ENCODE assay signal across 14 mouse cellular contexts in the genomic region with DNA sequence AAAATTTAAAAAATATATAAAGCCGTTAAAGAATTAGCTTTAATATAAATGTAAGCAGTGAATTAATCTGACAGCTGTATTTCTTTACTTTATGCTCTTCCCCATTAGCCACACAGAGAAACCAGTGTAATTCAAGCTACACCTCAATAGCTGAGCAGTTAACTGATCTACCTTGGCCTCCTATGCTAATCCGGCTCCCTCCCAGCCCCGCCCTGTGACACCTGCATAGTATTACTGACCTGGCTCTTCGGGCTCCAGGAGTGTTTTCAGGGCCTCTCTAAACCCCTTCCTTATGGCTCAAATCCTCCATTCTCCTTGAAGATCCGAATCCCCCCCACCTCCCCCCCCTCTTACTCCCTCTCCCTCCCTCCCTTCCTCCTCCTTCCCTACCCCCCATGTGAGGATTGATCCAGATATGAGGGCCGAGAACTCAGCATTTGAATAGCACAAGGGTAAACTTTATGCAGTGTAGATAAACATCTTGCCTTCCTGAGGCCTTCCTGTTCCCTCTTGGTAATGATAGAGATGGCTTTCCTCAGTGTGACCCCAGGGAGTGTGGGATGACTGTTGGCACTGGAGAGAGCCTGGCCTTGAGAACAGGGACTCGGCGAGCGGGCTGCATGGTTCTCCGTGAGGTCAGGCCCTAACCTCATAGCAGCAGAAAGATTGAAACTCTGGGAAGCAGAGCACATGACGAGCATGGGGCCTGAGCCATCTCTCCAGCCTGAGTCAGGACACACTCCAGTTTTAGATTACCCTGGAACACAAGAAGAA. TPM values are rescaled to one million over a fixed set of nuclear protein-coding genes. Genes with fewer than 3 reads are reported as not detected.
"Had no signal": no experiment of that assay in that cellular context is flagged by ENCODE, and none has a peak within 500 bp of the region (broad histone marks: within the 10 kb centered on the region; RNA-seq: fewer than 3 reads in every experiment).

No protein-coding gene starts in this region.

- H3K4me2 ChIP-seq: limb, embryonic 15.5 days; liver, embryonic 12.5 days; neural tube, embryonic 15.5 days had no signal

- H3K27ac ChIP-seq: left cerebral cortex, adult 2 months; limb, embryonic 15.5 days; liver, embryonic 12.5 days; midbrain, embryonic 10.5 days; neural tube, embryonic 15.5 days had no signal

- H3K9me3 ChIP-seq: limb, embryonic 15.5 days; liver, embryonic 12.5 days; midbrain, embryonic 10.5 days; neural tube, embryonic 15.5 days had no signal

- H3K9ac ChIP-seq: limb, embryonic 15.5 days; liver, embryonic 12.5 days; neural tube, embryonic 15.5 days had no signal

- H3K4me3 ChIP-seq: left cerebral cortex, adult 2 months; limb, embryonic 15.5 days; liver, embryonic 12.5 days; midbrain, embryonic 10.5 days; myocyte; neural tube, embryonic 15.5 days had no signal

- ATAC-seq: liver, embryonic 12.5 days had no signal

- DNase-seq: kidney, adult 2 months; kidney, postnatal 25 days; midbrain, embryonic 14.5 days; right cerebral cortex, adult 18-20 months; right cerebral cortex, postnatal 25 days; thymus, adult 18-20 months; thymus, postnatal 14 days had no signal

- H3K27me3 ChIP-seq: limb, embryonic 15.5 days; liver, embryonic 12.5 days; neural tube, embryonic 15.5 days had no signal

RNA-seq across cellular contexts. Expression of a gene that starts 42.6 kb away (rescaled TPM):
- total RNA-seq: megakaryocyte, adult 5-6 weeks had no signal
